Mouse (Mus musculus): Measurements from ENCODE around the gene Ybx1. TPM values are rescaled to one million over a fixed set of nuclear protein-coding genes. Genes with fewer than 3 reads are reported as not detected.
A peak's percentile ranks its signal among the peaks of the same experiment; 100 is the strongest.
"Not testable (repeated sequence)": the region's sequence is repeated elsewhere in the genome, so short reads cannot be mapped to it uniquely, and the experiment has no call there.

Ybx1 gene
- total RNA-seq (2022) = 100 to 1,000 TPM; 443 to 619 (median 512) TPM

DNA sequence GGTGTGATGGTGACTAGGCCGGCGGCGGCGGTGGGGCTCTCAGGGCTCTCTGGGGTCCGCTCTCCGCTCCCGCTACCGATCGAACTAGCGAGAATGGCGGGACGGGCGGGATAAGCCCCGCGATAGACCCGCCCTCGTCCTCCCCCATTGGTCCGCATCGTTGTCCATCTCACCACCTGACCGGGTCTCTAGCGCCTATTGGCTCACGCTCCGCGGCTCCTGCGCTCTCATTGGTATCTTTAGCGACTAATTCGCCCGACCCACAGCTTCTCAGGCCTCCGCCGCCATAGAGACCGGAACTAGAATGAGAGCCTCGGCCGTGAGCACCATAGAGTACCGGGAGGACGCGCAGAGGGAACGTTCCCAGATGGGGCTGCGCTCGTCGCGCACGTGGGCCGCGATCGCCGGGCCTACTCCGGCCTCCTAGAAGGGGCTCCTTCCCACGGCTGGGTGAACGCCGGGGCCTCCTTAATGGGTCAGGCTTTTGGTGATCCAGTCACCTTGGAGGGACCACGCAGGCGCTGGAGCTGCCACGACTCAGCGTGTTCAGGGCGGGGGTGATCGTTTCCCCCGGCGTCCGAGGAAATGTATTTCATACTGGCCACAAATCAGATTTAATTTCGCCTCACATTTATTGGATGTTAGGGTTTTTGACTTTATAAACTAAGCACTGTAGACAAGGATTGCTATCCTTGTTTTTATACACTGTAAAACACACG, at the start of gene Ybx1:
Gene Ybx1 (minus strand): TSS at position 190 of the 719 bp plus-strand sequence.
- DNase-seq = peak; percentile 99

DNA sequence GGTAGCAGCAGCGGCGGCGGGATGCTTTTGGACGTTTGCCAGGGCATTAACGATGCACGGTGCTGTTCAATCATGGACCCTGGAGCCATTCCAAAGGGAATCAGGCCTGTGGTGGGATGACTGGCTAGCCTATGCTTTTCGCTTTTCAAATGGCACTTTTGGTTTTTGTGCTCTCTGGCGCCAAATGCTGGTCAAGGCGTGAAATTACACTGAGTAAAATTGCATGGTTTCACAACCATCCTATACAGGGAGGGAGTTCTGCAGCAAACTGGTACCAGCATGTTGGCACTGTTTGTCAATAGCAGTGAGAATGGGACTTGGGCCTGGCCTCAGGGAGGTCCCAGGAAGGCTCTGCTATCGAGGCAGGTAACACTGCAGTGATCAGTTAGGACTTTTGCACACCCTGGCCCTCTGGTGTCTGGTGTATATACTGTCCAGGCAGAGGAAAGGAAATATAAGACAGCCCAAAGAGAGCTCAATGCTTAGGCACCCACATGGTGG, 44.5 kb upstream of the Ybx1 start:
- DNase-seq = no peak

DNA sequence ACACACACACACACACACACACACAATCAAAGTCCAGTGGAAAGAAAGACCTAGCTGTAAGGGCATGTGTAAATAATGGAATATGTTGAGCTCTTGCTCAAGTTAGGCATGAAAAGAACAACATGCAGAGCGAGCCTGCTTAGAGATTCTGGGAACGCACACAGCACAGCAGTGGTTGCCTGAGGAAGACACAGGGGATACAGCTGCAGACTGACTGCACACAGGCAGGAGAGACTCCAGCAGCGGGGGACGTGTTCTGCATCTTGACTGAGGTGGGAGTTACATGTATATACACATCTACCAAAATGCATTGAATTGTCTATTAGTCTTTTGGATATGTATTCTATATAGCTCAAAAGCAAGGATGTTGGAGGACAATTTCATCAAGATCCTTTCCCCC, 44.0 kb upstream of the Ybx1 start:
- DNase-seq = no peak

DNA sequence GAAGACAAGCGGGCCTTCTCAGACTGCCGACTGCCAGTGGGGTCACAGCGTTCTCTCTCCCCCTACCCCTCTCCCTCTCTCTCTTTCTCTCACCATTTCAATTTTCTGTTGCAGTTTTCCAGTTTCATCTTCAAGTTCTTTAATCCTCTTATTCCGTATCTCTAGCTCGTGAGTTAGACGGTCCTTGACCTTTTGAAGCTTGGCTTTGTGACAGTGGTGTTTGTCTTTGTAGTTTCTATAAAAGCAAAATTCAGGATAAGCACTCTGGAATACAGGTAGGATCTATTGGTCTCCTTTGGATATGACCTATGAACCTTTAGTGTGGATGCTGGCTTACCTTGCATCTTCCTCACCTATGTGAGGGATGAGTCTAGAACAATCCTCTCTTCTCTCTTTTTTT, 39.1 kb upstream of the Ybx1 start:
- DNase-seq = peak; percentile 39

DNA sequence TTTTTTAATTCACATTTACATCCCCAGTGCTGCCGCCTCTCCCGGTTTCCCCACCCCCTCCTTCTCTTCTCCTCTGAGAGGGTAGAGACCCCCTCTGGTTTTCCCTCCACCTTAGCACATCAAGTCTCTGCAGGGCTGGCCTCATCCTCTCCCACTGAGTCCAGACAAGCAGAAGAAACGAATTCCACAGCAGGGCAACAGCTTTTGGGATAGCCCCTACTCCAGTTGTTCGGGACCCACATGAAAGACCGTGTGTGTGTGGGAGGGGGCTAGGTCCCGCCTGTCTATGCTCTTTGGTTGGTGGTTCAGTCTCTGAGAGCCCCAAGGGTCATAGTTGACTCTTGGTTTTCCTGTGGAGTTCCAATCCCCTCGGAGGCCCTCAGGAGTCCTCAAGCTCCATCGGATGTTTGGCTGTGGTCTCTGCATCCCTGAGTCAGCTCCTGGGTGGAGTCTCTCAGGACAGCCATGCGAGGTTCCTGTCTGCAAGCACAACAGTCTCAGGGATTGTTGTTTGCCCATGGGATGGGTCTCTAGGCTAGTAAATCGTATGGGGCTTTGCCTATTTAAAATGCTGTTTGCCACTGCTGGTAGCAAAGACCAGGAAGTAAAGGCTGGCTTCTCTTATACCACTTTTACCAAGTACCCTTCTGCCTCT, 26.6 kb upstream of the Ybx1 start:
- DNase-seq = no peak

DNA sequence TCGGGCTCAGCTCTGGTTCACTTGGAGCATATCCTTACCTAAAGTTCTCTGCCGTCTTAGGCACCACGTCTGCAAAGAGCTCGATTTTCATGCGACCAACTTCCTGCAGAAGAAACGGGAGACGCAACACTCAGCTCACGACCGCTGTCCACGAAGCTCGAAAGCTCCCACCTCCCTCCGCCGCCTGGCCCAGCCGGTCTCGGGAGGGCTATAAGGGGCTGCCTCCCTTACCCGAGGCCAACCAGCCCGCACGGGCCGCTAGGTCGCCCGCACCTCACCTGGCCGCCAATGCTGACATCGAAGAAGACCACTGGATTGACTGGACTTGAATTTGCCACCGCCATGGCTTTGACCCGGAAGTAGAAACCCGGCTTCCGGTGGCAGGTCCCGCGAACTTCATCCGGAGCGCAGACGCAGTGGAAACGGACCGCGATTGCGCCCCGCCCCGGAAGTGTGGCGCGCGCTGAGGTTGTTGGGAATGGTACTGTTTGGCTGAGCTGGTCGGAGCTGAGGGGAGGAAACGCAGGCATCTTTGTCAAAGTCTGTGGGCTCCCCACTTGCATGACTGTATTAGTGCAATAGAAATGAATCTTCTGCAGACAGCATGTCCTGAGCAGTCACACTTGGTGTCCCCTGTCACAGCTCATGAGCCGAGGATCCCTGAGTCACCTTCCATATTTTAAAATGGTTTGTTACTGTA, 25.9 kb upstream of the Ybx1 start, which contains the start of gene Ppih:
Gene Ppih (minus strand): TSS at position 416 of the 700 bp plus-strand sequence.
- DNase-seq = peak; percentile 93

DNA sequence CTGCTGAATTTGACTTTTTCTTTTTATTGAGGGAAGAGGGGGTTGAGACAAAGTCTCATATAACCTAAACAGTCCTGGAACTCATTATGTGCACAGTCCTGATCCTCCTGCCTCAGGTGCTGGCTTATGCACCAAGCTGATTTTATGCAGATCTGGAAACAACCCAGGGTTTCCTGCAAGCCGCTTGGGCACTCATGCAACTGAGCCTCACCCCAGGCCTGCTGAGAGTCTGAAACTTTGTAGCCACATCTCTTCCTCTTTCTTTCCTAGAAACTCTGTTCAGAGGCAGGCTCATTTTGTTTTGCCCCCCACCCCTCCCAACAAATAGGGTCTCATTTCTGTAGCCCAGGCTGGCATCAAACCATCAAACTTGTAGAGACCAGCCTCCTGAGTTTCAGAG, 19.4 kb upstream of the Ybx1 start:
- DNase-seq = no peak

DNA sequence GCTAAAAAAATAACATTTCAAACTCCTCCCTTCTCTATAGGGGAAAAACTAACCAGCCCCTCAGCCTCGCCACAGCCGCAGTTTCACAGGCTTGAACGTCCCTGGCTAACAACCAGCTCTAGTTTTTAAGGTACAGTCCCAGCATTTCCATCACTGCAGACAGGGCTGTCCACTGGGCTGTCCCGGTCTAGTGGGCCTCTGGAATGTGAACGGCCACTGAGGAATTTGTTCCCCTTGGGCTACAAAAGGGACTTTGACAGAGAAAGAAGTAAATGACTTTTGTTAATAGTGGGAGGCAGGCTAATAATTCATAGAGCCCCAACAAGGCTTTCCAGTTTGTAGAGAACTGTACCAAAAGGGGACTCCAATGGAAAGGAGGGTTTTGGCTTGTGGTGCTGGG, 11.0 kb upstream of the Ybx1 start:
- no peak for DNase-seq

DNA sequence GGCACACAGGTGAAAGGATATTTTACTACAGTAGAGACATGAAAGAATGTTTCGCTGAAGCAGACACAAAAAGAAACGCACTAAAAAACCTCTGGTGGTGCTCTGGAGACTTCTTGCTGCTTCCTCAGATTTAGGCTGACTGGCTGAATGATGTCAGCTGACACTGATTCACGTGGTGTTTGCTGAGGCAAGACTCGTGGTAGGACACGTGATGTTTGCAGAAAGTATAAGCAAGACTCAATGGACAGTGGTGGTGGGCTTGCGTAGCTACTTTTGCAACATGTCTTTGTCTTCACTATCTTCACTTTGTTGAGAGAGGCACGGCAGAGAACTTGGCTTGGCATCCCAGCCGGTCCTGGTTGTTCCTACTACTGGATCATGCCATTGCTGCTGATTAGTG, 8.9 kb upstream of the Ybx1 start:
- DNase-seq = no peak

DNA sequence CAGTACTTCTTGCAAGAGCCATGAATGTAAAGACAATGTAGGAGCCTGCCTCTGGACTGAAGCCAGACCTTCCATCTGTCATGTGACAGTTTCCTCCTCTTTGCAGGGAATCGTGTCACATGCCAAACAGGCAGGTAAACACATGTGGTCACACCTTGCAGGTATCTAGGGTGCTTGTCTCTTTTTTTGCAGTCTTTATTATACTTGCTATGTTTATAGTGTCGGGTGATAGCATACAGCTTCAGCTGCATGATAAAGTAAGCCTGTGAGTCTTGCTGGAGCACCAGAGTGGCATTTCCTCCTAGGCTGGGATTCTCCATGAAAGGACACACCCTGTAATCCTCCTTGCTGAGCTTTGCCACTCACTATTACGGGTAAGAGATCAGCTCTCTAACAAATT, 7.4 kb upstream of the Ybx1 start:
- no peak for DNase-seq

DNA sequence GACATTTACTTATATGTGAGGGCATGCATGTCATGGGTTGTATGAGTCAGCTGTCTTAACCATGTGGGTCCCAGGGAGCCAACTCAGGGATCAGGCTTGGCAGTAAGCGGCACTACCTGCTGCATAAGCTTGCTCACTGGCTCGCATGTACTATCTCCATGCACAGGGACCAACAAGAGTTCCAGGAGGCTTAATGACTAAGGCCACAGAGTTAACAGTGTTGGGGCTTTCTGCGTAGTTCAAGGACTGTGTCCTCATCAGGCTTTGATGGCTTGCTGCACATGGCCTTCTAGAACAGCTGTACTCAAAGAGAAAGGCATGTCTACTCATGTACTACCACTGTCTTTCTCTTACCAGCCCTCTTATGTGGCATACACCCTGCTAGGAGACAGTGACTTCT, 6.4 kb upstream of the Ybx1 start:
- DNase-seq = peak; percentile 24

DNA sequence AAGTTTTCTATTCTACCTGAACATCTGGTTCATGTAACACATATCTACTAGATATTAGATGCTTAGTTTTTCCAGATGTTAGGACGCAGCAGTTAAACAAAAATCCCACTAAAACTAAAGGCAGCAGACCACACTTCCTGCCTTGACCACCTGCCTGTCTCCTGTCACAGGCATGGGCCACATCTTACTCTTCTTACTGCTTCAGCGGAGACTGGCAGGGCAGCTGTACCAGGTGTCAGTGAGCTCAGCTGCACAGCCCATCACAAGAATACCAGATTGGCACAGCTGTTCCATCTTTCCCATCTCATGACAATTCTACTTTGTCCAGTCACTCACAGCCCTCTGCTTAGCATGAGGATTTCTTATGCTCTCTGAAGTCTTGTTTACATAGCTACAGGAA, 3.0 kb upstream of the Ybx1 start:
- DNase-seq = no peak

DNA sequence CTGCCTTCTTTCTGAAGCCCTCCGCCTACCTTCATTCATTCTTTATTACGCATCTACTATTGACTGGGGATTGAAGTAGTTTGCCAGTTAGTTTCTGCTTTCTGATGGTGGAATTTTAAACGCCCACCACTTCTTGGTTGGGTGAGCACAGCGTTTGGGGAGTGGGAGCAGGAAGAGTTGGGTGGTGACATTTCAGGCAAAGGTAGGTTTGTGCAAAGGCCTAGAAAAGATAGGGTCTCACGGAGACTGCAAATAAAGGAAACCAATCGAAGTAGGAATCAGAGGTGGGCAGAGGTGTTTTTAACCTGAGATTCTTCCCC, 690 bp upstream of the Ybx1 start:
- no peak for DNase-seq

DNA sequence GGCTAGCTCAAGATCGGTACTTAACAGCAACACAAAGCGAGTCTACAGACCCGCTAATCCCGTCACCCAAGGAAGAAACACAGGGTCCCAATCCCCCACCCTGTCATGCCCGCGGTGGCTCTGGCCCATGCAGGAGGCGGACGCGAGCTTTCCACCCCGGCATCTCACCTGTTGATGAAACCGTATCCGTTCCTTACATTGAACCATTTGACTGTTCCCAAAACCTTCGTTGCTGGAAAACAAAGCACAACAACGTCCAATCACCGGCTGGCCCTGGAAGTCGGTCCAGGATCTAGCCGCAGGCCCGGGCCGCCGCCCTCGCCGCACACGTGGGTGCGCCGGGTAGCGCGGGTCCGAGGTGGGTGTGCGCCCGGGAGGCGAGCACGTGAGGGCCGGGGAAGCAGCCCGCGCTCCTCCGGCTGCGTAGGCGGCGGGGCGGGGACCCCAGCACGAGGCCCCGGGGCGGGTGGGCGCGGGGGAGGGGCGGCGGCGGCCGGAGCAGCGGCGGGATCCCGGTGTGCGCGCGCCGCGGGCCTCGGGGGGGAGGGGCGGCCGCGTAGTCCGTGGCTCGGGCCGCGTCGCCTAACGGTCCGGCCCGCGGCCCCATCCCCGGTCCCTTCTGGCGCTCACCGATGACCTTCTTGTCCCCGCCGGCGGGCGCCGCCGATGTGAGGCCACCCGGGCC, 688 bp downstream of the Ybx1 start:
- peak; percentile 28 for DNase-seq

DNA sequence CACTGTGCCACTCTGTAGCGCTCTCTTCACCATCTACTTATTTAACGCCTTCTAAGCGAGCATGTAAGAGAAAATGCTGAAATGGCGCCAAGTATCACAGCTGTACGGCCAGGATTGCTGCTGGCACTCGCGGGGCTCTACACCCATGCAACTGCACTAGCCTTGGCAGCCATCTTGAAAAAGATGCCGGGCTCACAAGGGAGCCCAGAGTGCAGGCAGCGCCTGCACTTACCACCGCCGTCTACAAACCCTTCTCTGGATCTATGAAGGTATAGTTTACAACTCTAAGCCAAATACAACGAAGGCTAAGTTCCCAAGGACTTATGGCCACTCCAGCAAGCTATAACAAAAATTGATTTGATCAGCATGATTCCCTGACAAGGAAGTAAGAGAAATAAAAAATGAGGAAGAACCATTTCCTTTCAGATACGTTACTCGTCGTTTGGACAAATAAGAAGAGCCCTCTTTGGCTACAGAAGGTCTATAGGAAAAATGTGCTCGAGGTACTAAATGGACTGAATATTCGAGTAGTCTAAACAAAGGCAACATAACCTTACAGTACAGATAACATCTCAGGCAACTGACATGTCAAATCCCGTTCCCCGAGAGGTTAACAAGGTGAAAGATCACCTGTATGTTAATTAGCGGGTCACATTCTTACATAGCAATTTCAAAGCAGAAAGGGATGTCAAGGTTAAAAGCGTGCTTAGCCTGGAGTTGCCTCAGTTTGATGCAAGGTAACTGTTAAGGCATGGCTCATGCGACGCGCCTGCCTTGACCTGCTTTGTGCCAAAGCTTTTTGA, 1.4 kb downstream of the Ybx1 start:
- DNase-seq = peak; percentile 38

DNA sequence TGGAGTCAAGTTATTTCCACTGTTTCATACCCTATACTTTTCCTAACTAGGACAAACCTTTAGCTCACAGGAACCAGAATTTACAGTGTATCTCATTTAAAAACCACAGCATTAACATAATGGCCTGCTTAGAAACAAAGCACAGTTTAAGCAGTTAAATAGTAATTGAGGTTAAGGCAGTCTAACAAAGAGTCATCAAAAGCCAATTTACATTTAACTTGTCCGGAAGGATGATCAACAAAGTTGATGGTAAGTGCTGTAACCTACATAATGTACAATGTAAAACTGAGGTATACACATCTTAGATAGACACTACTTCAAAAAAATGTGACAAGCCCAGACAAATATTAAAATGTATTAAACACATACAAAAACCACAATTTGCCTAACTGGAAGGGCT, 2.5 kb downstream of the Ybx1 start:
- no peak for DNase-seq

DNA sequence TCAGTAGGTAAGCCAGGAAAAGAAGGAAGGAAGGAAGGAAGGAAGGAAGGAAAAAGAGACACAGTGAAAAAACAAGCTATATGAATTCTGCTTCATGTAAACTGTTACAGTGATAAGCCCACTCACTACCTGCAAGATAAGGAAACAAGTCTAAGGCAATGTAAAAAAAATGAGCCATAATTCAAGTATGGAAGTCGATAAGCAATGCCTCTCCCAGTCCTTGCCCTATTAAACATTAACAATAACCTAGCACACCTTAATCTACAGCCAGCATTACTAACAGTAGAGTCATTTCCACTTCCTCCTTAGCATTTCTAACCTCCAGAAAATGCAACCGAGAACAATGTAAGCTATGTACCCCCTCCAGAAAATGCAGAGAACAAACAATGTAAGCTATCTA, 9.1 kb downstream of the Ybx1 start:
- DNase-seq = no peak

DNA sequence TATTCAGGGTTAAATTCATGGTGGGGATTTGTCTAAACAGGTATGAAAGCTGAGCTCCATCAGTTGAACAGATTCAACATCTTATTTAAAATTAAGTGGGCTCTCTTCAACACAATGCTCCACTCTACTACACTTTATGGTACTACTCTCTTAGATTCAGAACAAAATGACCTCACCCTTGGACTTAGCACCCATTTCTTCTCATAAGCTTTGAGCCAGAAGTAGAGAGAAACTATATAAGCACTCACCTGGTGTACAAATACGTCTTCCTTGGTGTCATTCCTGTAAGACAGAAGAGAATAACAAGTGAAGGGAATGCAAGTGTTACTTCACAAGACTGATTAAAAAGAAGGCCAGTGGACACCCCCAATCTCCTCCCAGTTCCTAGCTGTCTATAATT, 9.5 kb downstream of the Ybx1 start:
- DNase-seq = no peak

DNA sequence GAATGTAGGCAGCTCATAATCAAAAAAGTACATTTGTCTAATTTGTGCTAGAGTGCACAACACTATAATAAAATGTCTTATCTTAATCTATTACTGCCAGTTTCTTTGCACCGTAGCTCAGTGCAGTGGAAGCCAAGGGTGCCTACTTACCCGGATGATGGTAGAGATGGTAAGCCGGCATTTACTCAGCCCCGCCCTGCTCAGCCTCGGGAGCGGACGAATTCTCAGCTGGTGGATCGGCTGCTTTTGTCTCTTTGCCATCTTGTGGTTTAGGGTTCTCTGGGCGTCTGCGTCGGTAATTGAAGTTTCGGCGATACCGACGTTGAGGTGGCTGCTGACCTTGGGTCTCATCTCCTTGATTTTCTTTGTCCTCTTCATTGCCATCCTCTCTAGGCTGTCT, 15.6 kb downstream of the Ybx1 start:
- not testable (repeated sequence) for DNase-seq

DNA sequence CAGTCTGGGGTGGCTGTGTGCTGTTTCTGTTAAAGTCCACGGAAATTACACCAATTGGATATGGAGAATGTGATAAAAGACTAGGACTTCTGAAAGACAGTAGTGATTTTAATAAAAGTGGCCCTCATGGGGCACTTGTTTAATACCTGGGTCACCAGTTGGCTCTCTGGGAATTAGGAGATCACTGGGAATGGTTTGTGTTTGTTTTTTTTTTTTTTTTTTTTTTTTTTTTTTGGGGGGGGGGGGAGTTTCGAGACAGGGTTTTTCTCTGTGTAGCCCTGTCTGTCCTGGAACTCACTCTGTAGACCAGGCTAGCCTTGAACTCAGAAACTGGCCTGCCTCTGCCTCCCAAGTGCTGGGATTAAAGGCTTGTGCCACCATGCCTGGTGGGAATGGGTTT, 18.7 kb downstream of the Ybx1 start:
- no peak for DNase-seq

DNA sequence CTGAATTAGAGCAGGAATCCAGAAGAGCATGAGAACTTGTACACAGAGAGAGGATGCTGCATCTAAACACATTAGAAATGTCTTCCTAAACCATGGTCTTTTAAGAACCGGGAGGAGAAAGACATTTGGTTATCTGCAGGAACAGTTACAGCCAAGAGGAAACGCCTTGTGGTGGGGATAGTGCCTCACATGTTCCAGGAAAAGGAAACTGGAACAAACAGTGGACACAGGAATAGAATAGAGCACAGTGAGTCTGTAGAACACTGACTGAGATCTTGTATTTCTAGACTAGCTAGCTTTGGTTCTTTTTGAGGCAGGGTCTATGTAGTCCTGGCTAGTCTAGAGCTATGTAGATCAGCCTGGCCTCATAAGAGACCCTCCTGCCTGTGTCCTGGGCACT, 19.2 kb downstream of the Ybx1 start:
- no peak for DNase-seq

DNA sequence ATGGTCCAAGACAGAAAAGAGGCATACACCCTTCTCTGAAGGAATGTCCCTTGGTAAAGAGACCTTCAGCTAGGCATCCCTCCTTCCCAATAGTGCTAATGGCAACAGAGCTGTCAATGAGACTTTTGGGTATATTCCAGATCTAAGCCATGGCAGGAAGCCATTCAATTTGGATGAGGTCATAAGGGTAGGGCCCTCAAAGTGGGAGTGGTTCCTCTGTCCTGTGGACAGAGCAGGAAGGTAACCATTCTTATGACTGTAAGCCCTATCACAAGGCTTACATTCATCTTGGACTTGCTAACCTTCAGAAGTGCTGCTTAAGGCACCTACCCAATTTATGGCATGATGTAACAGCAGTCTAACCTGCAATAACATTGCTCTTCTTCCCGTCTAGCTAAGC, 19.8 kb downstream of the Ybx1 start:
- DNase-seq = no peak

Measured in adrenal gland, adult 8-10 months (tissue).